Mouse (Mus musculus) naive thymus-derived CD4-positive, alpha-beta T cell, adult 2 months (primary cell): ENCODE measurements around the gene Gpr68.
A peak's percentile ranks its signal among the peaks of the same experiment; 100 is the strongest.

Experiments used
- DNase-seq: peaks from one replicate; pipeline ENCODE4 v3.0.0-alpha.2; 2011; ENCODE audit warnings: low read depth

Gene Gpr68

DNA sequence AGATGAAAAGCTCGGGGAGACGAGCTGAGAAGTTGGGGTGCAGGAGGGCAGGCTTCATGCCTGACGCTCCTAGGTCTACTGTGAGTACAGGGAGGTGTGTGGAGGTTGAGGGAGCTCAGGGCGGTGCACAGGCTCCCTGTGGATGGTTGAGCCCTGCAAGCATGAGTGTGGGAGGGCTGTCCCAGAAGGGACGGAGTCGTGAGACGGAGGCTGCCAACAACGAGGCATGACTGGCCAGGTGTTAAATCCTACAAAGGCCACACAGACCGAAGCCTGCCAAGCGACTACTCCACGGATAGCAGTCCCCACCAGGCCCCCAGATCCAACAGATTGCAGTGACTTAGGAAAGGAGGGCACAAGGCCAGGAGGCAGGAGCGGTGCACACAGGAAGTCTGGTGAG lies 2.7 kb upstream of the Gpr68 start:
- no peak for DNase-seq

DNA sequence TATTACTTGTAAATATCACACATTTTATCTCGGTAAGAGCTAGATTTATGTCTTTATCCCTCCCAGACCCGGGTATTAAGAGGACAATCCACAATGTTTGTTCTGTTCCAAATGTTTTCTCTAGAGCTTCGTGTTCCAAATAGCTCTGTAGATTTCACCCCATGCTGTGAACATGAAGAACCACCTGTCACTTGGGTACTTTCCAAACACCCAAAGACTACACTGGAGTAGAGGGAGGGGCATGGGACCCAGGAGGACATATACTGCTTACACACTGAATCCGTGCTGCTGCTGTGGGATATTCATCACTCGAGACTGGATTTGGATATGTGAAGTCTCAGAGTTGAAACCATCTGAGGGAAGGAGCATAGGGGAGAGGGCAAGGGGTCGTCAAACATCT lies 1.8 kb upstream of the Gpr68 start:
- DNase-seq, result no peak

GRCm38 (mm10) chr12:100908298-100909034 lies 468 bp upstream of the Gpr68 start:
- peak; percentile 35 for DNase-seq

- peak; percentile 66 for DNase-seq
Observed at GRCm38 (mm10) chr12:100906861-100907260, 1.1 kb downstream of the Gpr68 start.

GRCm38 (mm10) chr12:100903761-100904160 lies 4.2 kb downstream of the Gpr68 start:
- peak; percentile 94 for DNase-seq

DNA sequence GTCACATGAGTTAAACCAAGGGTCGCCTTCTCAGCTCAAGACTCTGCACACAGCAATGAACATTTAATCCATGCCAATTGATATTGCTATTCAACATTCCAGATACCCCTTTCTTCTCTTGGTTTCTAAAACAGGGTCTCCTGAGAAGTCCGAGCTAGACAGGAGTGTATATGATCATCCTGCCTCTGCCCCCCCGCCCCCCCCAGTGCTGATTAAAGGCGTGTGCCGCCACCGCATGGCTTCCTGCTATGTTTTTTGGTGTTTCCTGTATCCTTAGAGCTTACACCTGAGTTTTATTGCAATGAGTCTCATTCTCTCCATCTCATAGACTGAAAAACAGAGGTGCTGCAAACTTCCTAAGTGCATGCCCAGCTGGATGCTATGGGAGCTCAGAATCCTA lies 6.6 kb downstream of the Gpr68 start:
- DNase-seq, result peak; percentile 78

DNA sequence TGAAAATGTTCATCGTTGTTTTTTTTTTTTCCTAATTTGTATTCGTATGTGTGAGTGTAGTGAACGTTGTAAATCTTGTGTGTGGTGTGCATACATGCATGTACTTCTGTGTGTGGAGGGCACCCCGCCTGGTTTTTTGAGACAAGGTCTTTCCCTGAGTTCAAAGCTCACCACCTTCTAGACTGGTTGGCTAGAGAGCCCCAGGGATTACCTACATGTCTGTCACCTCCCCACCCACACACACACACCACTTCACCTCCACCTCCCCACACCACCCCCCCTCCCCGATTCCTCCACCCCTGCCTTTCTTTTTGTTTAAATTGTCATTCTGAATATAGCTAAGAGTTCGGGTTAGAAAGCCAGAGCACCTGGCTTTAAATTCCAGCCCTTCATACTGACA lies 7.1 kb downstream of the Gpr68 start:
- DNase-seq, result peak; percentile 67

DNA sequence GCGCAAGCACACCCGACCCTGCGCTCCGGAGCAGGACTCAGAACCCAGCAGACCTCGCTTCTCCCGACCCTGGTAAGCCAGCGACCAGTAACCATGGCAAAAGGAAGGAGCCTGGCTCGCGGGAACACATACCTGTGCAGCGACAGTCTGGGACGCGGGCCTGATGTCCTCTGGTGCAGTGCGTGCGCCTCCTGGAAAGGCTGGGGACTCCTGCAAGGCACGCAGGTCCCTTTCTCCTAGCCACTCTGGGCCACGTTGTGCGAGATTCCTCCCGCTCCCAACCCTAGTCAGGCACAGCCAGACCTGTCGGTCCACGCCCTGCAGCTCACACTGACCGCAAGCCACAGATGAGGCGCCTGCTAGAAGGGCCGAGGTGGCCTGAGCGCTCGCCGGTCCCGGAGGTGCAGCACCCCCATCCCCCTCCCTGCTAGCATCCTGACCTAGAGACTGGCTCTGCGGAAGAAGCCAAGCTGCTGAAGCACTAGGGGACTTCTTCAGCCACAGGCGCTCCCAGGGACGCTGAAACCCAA lies 8.8 kb downstream of the Gpr68 start:
- DNase-seq, result peak; percentile 57

DNA sequence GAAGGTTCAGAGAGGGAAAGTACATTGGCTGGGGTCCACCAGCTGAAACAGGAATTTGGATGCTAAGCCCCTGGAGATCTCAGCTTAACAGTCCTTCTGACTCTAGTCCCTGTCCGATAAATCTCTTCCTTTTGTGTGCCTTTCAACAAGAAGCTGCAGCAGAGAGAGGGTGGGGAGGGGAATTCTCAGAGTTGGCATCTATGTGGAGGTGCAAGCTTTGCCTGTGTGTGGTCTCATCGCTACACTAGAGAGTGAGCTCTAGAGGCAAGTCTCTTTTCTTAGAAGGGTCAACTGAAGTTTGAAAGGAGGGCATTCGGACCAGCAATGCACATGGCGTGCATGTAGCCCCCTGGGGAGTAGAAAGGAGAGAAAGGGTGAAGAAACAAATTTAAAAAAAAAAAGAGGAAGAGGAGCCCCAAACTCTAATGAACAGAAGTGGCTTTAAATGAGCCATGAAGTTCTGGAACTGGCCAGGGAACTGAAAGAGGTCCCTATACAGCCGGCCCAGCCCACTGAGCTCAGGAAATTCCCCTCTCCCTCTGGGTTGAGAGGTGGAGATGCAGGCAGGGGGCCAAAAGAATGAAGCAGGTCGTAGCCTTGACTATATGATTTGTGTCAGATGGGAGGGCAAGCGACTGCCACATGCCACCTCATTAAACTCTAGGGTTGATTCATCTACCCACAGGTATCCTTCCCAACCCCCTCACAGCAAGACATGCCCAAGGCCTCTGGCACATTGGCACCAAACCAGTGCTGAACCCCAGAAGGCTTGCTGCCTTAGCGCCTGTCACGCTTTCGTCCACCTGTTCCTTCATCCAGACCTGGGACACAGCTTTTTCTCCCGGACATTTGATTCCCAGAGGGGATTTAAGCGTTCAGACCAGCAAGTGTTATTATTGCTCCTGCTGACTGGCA lies 10.0 kb downstream of the Gpr68 start:
- DNase-seq, result no peak

DNA sequence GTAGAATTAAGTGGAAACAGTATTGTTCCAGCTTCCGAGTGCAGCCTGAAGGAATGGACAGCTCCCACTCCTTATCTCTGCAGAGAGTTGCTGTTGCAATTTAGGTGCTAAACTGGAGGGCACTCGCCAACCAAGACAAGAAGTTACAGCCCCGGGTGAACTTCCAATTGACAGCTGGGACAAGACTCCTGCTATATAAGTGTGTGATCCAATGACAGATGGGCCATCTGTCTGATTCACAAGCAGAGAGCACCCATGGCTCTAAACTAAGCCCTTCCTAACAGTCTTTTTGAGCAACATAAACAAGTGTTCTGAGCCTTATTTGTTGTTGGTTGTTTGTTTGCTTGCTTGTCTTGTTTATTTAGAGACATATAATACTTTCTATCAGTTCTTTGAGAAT lies 11.3 kb downstream of the Gpr68 start:
- DNase-seq, result no peak

GRCm38 (mm10) chr12:100895504-100895903 lies 12.5 kb downstream of the Gpr68 start:
- DNase-seq, result peak; percentile 89

DNA sequence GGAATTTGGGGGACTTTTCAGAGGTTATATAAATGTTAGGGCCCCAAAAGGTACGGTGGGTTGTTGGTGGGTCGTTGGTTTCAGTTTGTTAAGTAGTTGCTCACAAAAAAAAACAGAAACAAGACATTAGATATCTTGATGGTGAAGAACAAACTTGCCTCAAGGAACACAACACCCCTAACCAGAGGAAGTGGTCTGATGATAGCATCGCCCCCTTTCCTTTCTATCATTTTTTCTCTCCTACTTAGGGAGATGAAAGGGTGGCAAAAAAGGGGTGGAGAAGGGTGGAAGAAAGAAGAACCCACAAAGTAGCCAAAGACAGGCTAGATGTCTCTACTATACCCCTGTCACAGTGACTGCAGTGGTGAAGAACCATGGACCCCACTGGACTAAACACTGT lies 17.4 kb downstream of the Gpr68 start:
- peak; percentile 46 for DNase-seq

- DNase-seq, result peak; percentile 67
Observed at GRCm38 (mm10) chr12:100887801-100888258, 20.2 kb downstream of the Gpr68 start.

GRCm38 (mm10) chr12:100886877-100887276 lies 21.1 kb downstream of the Gpr68 start:
- peak; percentile 12 for DNase-seq

- DNase-seq, result no peak
Observed at GRCm38 (mm10) chr12:100885585-100885984, 22.4 kb downstream of the Gpr68 start.

DNA sequence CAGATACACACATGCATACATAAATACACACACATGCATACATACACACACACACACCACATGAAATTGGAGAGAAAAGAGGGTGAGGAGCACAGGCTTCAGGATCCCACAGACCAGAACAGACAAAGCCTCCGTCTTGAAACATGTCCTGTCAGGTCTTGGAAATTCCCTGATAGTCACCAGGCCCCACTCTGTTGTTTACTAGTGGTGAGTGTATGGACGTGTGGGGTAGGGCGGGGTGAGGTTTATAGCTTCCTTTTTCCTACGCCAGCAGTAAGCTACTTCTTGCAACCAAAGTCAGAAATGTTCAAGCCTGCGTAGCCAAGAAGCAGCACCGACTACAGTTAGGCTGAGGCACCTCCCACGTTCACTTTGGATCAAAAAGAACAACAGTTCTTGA lies 24.8 kb downstream of the Gpr68 start:
- DNase-seq, result peak; percentile 84

DNA sequence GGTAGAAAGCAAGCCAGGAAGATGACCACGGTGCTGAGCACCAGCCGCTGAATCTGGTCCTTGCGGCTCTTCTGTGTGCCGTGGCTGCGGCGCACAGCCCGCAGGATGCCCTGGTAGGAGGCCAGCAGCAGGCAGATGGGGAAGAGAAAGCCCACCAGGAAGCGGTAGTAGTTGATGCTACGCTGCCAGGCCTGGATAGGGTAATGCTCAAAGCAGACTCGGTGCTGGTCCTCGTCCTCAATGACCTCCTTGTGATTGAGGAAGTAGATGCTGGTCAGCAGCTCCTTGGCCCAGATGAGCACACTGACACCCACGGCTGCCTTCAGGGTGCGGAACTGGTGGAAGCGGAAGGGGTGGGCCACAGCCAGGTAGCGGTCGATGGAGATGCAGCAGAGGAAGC lies 29.4 kb downstream of the Gpr68 start:
- no peak for DNase-seq

DNA sequence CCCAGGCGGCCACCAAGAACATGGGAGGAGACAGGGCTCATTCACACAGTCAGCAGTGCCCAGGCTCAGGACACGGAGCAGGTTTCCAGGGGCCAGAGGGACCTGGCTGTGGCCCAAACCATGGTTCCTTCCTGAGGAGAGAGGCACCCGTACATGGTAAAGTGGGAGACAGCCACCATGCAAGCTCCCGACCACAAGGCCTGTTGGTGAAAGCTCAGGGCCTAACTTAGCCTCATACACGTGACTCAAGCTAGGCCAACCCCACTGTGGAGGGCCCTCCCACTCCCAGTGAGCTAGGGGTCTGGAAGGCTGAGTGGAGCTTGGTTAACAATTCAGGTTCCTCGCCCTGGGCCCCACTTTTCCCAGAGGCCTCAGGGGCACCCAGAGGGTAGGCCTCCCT lies 30.1 kb downstream of the Gpr68 start:
- no peak for DNase-seq

DNA sequence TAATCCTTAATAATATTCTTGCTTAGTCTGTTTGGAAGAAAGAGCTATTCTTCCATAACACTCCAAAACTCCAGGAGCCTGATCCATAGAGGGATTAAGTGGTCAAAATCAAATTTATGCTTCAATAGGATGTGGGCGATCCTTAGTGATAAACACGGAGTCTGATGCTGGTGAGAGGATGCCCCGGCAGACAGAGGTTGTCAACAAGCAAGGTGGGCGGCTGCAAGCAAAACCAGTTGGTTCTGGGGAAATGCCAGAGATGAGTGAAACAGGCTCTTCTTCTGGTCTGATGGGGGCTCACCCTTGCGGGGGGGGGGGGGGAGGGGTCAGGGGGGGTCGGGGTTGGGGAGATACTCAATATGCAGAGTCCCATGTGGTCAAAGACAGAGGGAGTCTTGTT lies 32.0 kb downstream of the Gpr68 start:
- DNase-seq, result no peak

DNA sequence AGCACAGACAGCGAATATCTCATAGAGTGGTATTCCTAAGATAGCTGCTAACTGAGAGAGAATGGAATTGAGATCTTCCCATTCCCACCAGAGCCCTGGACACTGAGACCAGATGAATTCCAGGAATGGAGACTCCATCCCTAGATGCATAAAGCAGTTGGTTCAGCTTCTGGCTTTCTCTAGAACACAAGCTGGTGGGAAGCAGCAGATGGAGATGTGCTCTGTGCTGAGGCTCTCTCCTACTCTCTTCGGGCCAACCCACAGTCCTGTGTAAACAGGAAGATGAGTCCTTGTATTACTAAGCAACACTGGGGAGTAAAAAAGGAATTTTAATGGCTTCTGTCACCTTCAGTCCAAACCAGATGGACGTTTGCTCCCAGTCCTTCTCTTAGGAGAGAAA lies 32.4 kb downstream of the Gpr68 start:
- no peak for DNase-seq

DNA sequence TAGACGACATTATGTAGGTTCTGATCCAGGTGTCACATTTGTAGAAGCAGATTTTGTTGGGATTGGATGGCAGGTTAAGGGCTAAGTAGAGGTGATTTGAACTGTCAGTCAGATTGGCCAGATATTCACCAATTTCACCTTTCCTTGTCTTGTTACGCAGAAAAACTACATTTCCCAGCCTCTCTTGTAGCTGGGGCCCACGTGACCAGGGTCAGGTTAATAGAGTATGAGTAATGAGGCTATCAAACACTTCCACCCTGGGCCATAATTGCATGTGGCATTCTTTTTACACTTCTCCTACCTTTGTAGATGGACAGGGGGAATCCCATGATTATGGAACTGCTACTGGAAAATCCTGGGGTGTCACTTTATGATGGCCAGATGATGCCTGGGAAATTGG lies 34.4 kb downstream of the Gpr68 start:
- DNase-seq, result no peak

DNA sequence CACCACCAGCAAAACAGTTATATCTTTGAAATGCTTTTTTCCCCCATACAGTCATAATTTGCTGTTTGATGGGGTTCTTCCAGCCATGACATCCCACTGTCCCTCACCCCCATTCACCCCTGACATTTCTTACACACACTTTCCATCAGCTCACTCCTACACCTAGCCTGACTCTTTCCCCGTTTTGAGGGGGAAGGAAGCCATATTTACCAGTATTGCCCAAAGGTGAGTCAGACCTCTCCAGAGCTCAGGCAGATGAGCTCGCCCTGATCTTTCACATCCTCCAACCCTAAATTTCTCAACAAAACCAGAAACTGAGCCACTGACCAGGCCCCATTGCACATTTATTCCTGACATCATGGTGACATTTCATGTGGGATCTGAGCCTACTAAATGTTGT lies 36.2 kb downstream of the Gpr68 start:
- DNase-seq, result no peak

DNA sequence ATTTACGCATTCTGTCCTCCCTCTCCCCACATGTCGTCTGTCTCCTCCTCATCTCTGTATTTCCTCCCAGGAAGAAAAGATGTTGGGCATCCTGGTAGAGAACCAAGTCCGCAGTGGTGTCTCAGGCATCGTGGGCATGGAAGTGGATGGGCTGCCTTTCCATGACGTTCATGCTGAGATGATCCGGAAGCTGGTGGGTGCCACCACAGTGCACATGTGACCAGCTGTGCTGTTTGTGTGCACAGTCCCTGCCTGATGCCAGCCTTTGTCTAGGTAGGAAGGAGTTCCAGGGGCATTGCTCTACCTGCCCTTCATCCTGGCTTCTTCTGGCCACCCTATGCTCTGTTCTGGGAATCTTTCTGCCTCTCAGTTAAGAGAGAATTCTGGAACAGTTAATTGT lies 36.8 kb downstream of the Gpr68 start:
- DNase-seq, result no peak
